Mouse (Mus musculus) liver, embryonic 14.5 days (tissue): ENCODE data around the gene Sigmar1. TPM values are rescaled to one million over a fixed set of nuclear protein-coding genes. Genes with fewer than 3 reads are reported as not detected.
A peak's percentile ranks its signal among the peaks of the same experiment; 100 is the strongest.
"Not testable (repeated sequence)": the region's sequence is repeated elsewhere in the genome, so short reads cannot be mapped to it uniquely, and the experiment has no call there.

ENCODE experiments used
- ATAC-seq: fragments of 200-750 bp; cut with Nextera tagmentation; 2 replicates; pipeline ENCODE4 v1.8.0; 2017; ENCODE audit warnings: moderate number of reproducible peaks, mild to moderate bottlenecking, moderate library complexity; ENCODE audit not compliant: insufficient read depth
- DNase-seq, 3 experiments: peaks; one replicate each; pipeline ENCODE4 v3.0.0-alpha.2; 2012 to 2013; ENCODE audit warnings: low read depth in 3 of 3, low spot score in 3 of 3
- H3K27ac ChIP-seq: fragments of 300-500 bp; sonication (generic); 2 replicates; pipeline ENCODE4 v1.5.1; 2014; ENCODE audit warnings: moderate library complexity, mild to moderate bottlenecking, control low read depth, inconsistent platforms
- H3K27me3 ChIP-seq: fragments of 300-500 bp; sonication (generic); 2 replicates; pipeline ENCODE4 v1.6.1; 2014; ENCODE audit warnings: mild to moderate bottlenecking, low read length, moderate library complexity; ENCODE audit not compliant: control insufficient read depth, insufficient read depth
- H3K36me3 ChIP-seq: fragments of 300-500 bp; sonication (generic); replicated peaks from 2 replicates; pipeline ENCODE4 v1.6.1; 2014; ENCODE audit warnings: low read depth; ENCODE audit not compliant: control insufficient read depth, insufficient read depth
- H3K4me1 ChIP-seq, 2 experiments: fragments of 200-500 bp in 1 of 2; fragments of 300-500 bp in 1 of 2; sonication (generic) in 1 of 2; replicated peaks; 2 replicates each; pipeline ENCODE4 v1.6.1; 2012 to 2014; ENCODE audit warnings: antibody characterized with exemption in 1 of 2, inconsistent platforms in 1 of 2, low read length in 1 of 2; ENCODE audit not compliant: control insufficient read depth in 2 of 2, insufficient read depth in 2 of 2
- H3K4me2 ChIP-seq: fragments of 300-500 bp; sonication (generic); 2 replicates; pipeline ENCODE4 v1.6.1; 2014; ENCODE audit warnings: low read depth, mild to moderate bottlenecking, control low read depth, moderate library complexity
- H3K4me3 ChIP-seq, 2 experiments: fragments of 200-500 bp in 1 of 2; fragments of 300-500 bp in 1 of 2; sonication (generic) in 1 of 2; 2 replicates each; pipeline ENCODE4 v1.5.1; 2012 to 2014; ENCODE audit warnings: low read depth in 2 of 2, low read length in 2 of 2, mild to moderate bottlenecking in 2 of 2, control low read depth in 1 of 2, inconsistent platforms in 1 of 2, moderate library complexity in 1 of 2; ENCODE audit not compliant: insufficient read depth in 1 of 2
- H3K9ac ChIP-seq: fragments of 300-500 bp; sonication (generic); replicated peaks from 2 replicates; pipeline ENCODE4 v1.6.1; 2014; ENCODE audit warnings: mild to moderate bottlenecking, control low read depth, moderate library complexity
- H3K9me3 ChIP-seq: fragments of 300-500 bp; sonication (generic); 2 replicates; pipeline ENCODE4 v1.6.1; 2016; ENCODE audit warnings: low read length, mixed read lengths; ENCODE audit not compliant: control insufficient read depth
- WGBS: fragments of 180-500 bp; shearing (Covaris S2); extraction: QIAGEN DNeasy Blood & Tissue Kit; methylation state at CpG from one replicate; pipeline ENCODE4 v1.1.7; 2014; ENCODE audit not compliant: insufficient replicate concordance; 5-methylcytosine and 5-hydroxymethylcytosine counted together
- polyA plus RNA-seq, 2 experiments: library from polyadenylated mRNA; depleted of rRNA in 1 of 2; stranded (reverse) in 1 of 2; unstranded in 1 of 2; fragments of >200 nt; fragmentation: Nextera tagmentation in 1 of 2; extraction: Ambion mirVana in 1 of 2; gene quantifications; 2 replicates each; pipeline versions ENCODE4 v1.2.1 to v1.2.3; 2012 to 2014

Gene Sigmar1
- polyA plus RNA-seq, 2 experiments, result 24.4 to 36.0 TPM

GRCm38 (mm10) chr4:41774002-41774401 lies 18.0 kb upstream of the Sigmar1 start, which contains the start of gene Ccl27a:
Ccl27a (minus strand) TSS chr4:41774247.
- WGBS, result 5% methylated on average over 12 of the region's 14 CpGs
- H3K27me3 ChIP-seq, H3K36me3 ChIP-seq, H3K4me1 ChIP-seq, H3K9me3 ChIP-seq, H3K27ac ChIP-seq, ATAC-seq, H3K9ac ChIP-seq: not testable (repeated sequence)
- Histone ChIP-seq H3K4me3 (peak within 1 kb of the TSS; percentile 48 to 70), H3K4me2 (peak within 1 kb of the TSS; percentile 53)
- DNase-seq, result peak; percentile 65 to 72 (median 66)

GRCm38 (mm10) chr4:41773502-41773901 lies 17.5 kb upstream of the Sigmar1 start:
- H3K27me3 ChIP-seq, H3K4me1 ChIP-seq, H3K9me3 ChIP-seq, H3K36me3 ChIP-seq, ATAC-seq, H3K27ac ChIP-seq, H3K9ac ChIP-seq: not testable (repeated sequence)
- peak overlapping the region; percentile 53 for H3K4me2 ChIP-seq
- WGBS, result under 1% methylated on average over 19 of the region's 25 CpGs
- H3K4me3 ChIP-seq, result peak overlapping the region; percentile 48 to 70
- DNase-seq, result peak; percentile 44 to 53 (median 49)

GRCm38 (mm10) chr4:41772946-41773345 lies 17.0 kb upstream of the Sigmar1 start:
- not testable (repeated sequence) for H3K9ac ChIP-seq, H3K27me3 ChIP-seq, ATAC-seq, H3K9me3 ChIP-seq, H3K36me3 ChIP-seq, H3K27ac ChIP-seq, H3K4me1 ChIP-seq, DNase-seq
- 3% methylated on average over 7 of the region's 16 CpGs for WGBS
- peak overlapping the region; percentile 52 for H3K4me2 ChIP-seq
- H3K4me3 ChIP-seq, result peak overlapping the region; percentile 20 to 25; a peak in 2 of 4 replicates

DNA sequence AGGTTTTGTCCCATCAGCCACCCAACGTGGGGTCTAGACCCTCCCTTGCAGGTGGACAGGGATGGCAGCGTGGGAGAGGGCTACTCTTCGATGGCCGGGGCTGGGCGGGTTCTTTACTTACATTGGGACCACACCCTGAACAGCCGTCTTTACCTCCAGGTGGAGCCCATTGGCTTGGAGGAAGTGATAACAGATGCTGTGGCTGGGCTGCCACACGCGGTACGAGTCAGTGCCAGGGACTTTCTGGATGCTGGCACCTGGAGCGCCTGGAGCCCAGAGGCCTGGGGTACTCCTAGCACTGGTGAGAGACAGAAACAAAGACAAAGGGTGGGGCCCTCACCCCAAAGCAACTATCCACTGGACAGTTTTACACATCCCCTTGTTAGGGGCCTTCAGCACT lies 11.3 kb upstream of the Sigmar1 start:
- H3K27me3 ChIP-seq, H3K4me3 ChIP-seq, H3K4me1 ChIP-seq, H3K9me3 ChIP-seq, H3K4me2 ChIP-seq, H3K9ac ChIP-seq, ATAC-seq, DNase-seq, H3K36me3 ChIP-seq, H3K27ac ChIP-seq: not testable (repeated sequence)
- 32% methylated on average over 10 of the region's 10 CpGs for WGBS

DNA sequence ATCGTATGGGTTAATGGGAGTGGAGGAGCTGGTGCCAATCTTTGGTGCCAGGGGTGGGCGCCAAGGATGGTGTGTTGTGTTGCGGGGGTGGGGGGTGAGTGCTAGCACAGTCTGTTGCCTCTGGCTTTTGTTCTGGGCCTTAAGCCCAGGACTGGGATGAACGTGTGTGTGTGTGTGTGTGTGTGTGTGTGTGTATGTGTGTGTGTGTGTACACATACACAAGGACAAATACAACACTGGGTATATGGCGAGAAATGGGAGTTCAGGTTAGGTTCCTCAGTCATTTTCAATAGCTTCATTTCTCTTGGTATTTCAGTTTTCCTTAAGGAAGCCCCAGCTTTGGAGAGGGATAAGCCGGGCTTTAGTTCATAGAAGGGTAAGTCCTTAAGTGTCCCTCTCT lies 7.2 kb upstream of the Sigmar1 start:
- H3K4me1 ChIP-seq, result peaks cover 15 to 24% of the 10 kb centered on the region in 2 experiments
- H3K27me3 ChIP-seq, ATAC-seq, H3K4me2 ChIP-seq, DNase-seq, H3K9ac ChIP-seq, H3K27ac ChIP-seq, H3K36me3 ChIP-seq, H3K4me3 ChIP-seq, H3K9me3 ChIP-seq: not testable (repeated sequence)
- WGBS, result 69% methylated on average over 4 of the region's 6 CpGs

DNA sequence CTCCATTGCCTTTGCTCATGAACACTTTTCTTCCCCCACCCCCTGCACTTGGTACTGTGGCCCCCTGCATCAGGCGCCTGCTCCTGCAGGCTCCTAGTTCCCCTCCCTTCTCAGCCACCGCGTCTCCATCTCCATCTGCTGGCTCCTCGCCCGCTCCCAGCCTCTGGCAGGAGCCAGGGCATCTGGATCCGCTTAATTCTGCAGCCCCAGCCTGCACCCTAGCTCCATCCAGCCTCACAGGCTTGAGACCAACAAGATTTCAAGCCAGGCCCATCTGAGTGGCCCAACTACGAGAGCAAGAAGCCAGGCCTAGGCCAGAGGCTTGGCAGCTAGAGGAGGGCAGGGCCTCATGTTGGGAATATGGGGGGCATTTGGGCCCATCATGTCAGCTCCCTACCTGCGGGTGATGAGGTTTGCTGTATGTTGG lies 6.7 kb upstream of the Sigmar1 start:
- peaks cover 15 to 24% of the 10 kb centered on the region in 2 experiments for H3K4me1 ChIP-seq
- not testable (repeated sequence) for H3K9me3 ChIP-seq, H3K4me2 ChIP-seq, H3K36me3 ChIP-seq, DNase-seq, H3K27me3 ChIP-seq, H3K4me3 ChIP-seq, H3K27ac ChIP-seq, ATAC-seq, H3K9ac ChIP-seq
- 73% methylated on average over 8 of the region's 8 CpGs for WGBS
